Mouse (Mus musculus) lung, postnatal 0 days (tissue): Measurements from ENCODE around the gene Card10. TPM values are rescaled to one million over a fixed set of nuclear protein-coding genes. Genes with fewer than 3 reads are reported as not detected.

Experiments used
- ATAC-seq: fragments of 200-750 bp; cut with Nextera tagmentation; 2 replicates; pipeline ENCODE4 v1.8.0; 2017; ENCODE audit warnings: moderate library complexity
- DNase-seq: peaks from one replicate; pipeline ENCODE4 v3.0.0-alpha.2; 2016; ENCODE audit warnings: low spot score
- H3K27ac ChIP-seq: fragments of 300-500 bp; sonication (generic); 2 replicates; pipeline ENCODE4 v1.5.1; 2014; ENCODE audit warnings: antibody characterized with exemption, mild to moderate bottlenecking, low read length, mixed read lengths
- H3K27me3 ChIP-seq: fragments of 300-500 bp; sonication (generic); replicated peaks from 2 replicates; pipeline ENCODE4 v1.6.1; 2014; ENCODE audit warnings: low read length, mixed read lengths; ENCODE audit not compliant: insufficient read depth
- H3K36me3 ChIP-seq: fragments of 300-500 bp; sonication (generic); 2 replicates; pipeline ENCODE4 v1.6.1; 2014; ENCODE audit warnings: low read length, mixed read lengths; ENCODE audit not compliant: insufficient read depth
- H3K4me1 ChIP-seq: fragments of 300-500 bp; sonication (generic); 2 replicates; pipeline ENCODE4 v1.6.1; 2014; ENCODE audit warnings: antibody characterized with exemption, low read depth, low read length, mixed read lengths; ENCODE audit not compliant: insufficient read depth
- H3K4me2 ChIP-seq: fragments of 300-500 bp; sonication (generic); replicated peaks from 2 replicates; pipeline ENCODE4 v1.6.1; 2014; ENCODE audit warnings: low read depth, mild to moderate bottlenecking, low read length, moderate library complexity, mixed read lengths
- H3K4me3 ChIP-seq: fragments of 300-500 bp; sonication (generic); 2 replicates; pipeline ENCODE4 v1.5.1; 2014; ENCODE audit warnings: low read depth, low read length
- H3K9ac ChIP-seq: fragments of 300-500 bp; sonication (generic); replicated peaks from 2 replicates; pipeline ENCODE4 v1.6.1; 2014; ENCODE audit warnings: low read depth, mild to moderate bottlenecking
- H3K9me3 ChIP-seq: fragments of 300-500 bp; sonication (generic); 2 replicates; pipeline ENCODE4 v1.6.1; 2016; ENCODE audit warnings: low read length, mixed read lengths
- CTCF ChIP-seq: IDR thresholded peaks from 2 replicates; pipeline ENCODE4 v1.5.1; 2016; ENCODE audit warnings: antibody characterized with exemption, mild to moderate bottlenecking
- EP300 ChIP-seq: IDR thresholded peaks from 2 replicates; pipeline ENCODE4 v1.6.1; 2016; ENCODE audit warnings: antibody characterized with exemption, mild to moderate bottlenecking, control low read depth
- WGBS: fragments of 180-500 bp; shearing (Covaris S2); extraction: QIAGEN DNeasy Blood & Tissue Kit; methylation state at CpG from one replicate; pipeline ENCODE4 v1.1.7; 2014; 5-methylcytosine and 5-hydroxymethylcytosine counted together
- polyA plus RNA-seq: library from polyadenylated mRNA; unstranded; fragments of >200 nt; fragmentation: Nextera tagmentation; extraction: Ambion mirVana; gene quantifications from 2 replicates; pipeline ENCODE4 v1.2.1, GENCODE M21; 2015

Card10 gene
- polyA plus RNA-seq, 1 experiment from 2014 or later, result 7.5 TPM

GRCm38 (mm10) chr15:78810146-78810545 lies 7.3 kb upstream of the Card10 start:
- Histone ChIP-seq H3K4me1 (no peaks in the 10 kb centered on the region), H3K27ac (no peak overlapping the region), H3K9me3 (no peaks in the 10 kb centered on the region), H3K9ac (no peak overlapping the region), H3K4me2 (no peak overlapping the region), H3K4me3 (no peak overlapping the region), H3K27me3 (no peaks in the 10 kb centered on the region), H3K36me3 (no peaks in the 10 kb centered on the region)
- ATAC-seq (peak; percentile 20), DNase-seq (no peak)
- no peak for TF ChIP-seq CTCF
- no peak for TF ChIP-seq EP300
- 37% methylated on average over 9 of the region's 9 CpGs for WGBS

GRCm38 (mm10) chr15:78809739-78810138 lies 6.9 kb upstream of the Card10 start:
- H3K36me3 ChIP-seq, result no peaks in the 10 kb centered on the region
- TF ChIP-seq CTCF (no peak), EP300 (no peak)
- H3K4me3 ChIP-seq, result no peak overlapping the region
- no peak overlapping the region for H3K27ac ChIP-seq
- no peak for DNase-seq
- H3K4me2 ChIP-seq, result no peak overlapping the region
- H3K4me1 ChIP-seq, result no peaks in the 10 kb centered on the region
- WGBS, result 35% methylated on average over 9 of the region's 9 CpGs
- no peaks in the 10 kb centered on the region for H3K27me3 ChIP-seq
- ATAC-seq, result peak; percentile 7; the same call in 1 of the 2 replicates
- H3K9me3 ChIP-seq, result no peaks in the 10 kb centered on the region
- H3K9ac ChIP-seq, result no peak overlapping the region

DNA sequence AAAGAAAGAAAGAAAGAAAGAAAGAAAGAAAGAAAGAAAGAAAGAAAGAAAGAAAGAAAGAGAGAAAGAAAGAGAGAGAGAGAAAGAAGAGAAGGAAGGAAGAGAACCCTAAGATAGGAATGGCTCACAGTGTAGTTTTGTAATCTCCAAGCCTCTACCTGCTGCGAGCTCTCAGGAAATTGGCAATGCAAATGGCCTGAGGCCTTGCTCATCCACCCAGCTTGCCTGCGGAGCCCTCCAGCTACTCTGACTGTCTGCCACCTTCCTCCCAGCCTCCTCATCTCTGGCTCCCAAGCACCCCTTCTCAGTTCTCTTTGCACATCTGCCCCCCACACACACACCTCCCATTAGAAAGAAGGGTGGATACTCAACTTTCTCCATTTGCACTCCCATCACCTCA lies 6.1 kb upstream of the Card10 start:
- no peak for TF ChIP-seq CTCF
- no peak for TF ChIP-seq EP300
- Histone ChIP-seq H3K4me2 (no peak overlapping the region), H3K27me3 (no peaks in the 10 kb centered on the region), H3K36me3 (no peaks in the 10 kb centered on the region), H3K9ac (no peak overlapping the region), H3K4me3 (no peak overlapping the region), H3K4me1 (peaks cover 4% of the 10 kb centered on the region; the same call in 1 of the 2 replicates), H3K27ac (no peak overlapping the region), H3K9me3 (no peaks in the 10 kb centered on the region)
- ATAC-seq (no peak), DNase-seq (no peak)
- 88% methylated on average over 2 of the region's 2 CpGs for WGBS

DNA sequence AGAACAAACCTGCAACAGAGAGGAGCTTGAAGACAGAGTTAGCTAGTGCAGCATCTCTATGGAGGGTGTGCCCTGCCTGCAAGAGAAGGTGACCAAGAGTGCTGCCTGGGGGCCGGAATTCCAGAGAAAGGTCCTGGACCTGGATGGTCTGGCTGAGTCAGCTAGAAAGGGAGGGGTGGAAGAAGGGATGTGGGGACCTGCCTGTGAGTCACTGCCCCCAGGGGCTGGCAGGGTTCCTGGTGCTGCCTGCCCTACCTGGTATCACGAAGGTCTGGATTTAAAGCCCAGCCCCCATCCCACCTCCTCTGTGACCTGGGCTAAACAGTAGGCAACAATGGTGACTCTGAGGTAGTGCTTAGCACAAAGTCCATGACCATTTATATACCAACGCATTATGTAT lies 4.3 kb upstream of the Card10 start:
- WGBS, result 70% methylated on average over 3 of the region's 3 CpGs
- H3K27me3 ChIP-seq, result no peaks in the 10 kb centered on the region
- no peak overlapping the region for H3K4me2 ChIP-seq
- TF ChIP-seq EP300, result no peak
- no peak for TF ChIP-seq CTCF
- no peak for ATAC-seq
- peaks cover 6% of the 10 kb centered on the region; the same call in 1 of the 2 replicates for H3K4me1 ChIP-seq
- no peak overlapping the region for H3K4me3 ChIP-seq
- no peak for DNase-seq
- no peak overlapping the region for H3K9ac ChIP-seq
- no peaks in the 10 kb centered on the region for H3K9me3 ChIP-seq
- H3K36me3 ChIP-seq, result no peaks in the 10 kb centered on the region
- H3K27ac ChIP-seq, result no peak overlapping the region

- no peak overlapping the region for H3K27ac ChIP-seq
Observed at GRCm38 (mm10) chr15:78806614-78807013, 3.8 kb upstream of the Card10 start.

GRCm38 (mm10) chr15:78805351-78805750 lies 2.5 kb upstream of the Card10 start:
- DNase-seq, result no peak
- no peaks in the 10 kb centered on the region for H3K36me3 ChIP-seq
- H3K9me3 ChIP-seq, result no peaks in the 10 kb centered on the region
- ATAC-seq, result no peak
- H3K4me3 ChIP-seq, result no peak overlapping the region
- TF ChIP-seq EP300 (no peak), CTCF (no peak)
- WGBS, result 77% methylated on average over 2 of the region's 2 CpGs
- H3K9ac ChIP-seq, result no peak overlapping the region
- no peaks in the 10 kb centered on the region for H3K27me3 ChIP-seq
- peaks cover 11% of the 10 kb centered on the region for H3K4me1 ChIP-seq
- no peak overlapping the region for H3K4me2 ChIP-seq
- H3K27ac ChIP-seq, result no peak overlapping the region

More at GRCm38 (mm10) chr15:78806614-78807013, 3.8 kb upstream of the Card10 start:
- TF ChIP-seq CTCF, result no peak
- TF ChIP-seq EP300, result no peak
- DNase-seq, result no peak
- Histone ChIP-seq H3K27me3 (no peaks in the 10 kb centered on the region), H3K4me2 (no peak overlapping the region), H3K9ac (no peak overlapping the region), H3K36me3 (no peaks in the 10 kb centered on the region), H3K4me3 (no peak overlapping the region), H3K9me3 (no peaks in the 10 kb centered on the region), H3K4me1 (peaks cover 7% of the 10 kb centered on the region; the same call in 1 of the 2 replicates)
- 26% methylated on average over 2 of the region's 2 CpGs for whole genome bisulfite sequencing
- no peak for ATAC-seq

DNA sequence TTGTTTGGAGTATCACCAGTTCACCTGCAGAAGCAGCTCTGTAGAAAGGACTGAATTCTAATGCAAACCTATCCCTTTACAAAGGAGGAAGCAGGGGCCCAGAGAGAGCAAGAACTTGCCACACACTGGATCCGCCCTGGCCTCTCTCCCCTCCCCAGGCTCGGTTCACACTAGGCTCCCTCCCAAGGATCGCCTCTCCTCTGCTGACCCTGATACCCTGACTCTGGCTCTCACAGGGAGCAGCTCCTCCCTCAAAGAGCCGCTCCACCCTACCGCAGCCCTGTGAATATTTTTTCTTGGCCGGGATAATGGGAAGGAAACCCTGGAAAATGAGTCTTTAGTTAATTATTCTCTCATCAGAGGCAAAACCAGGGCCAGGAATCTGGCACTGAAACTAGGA lies 1.5 kb upstream of the Card10 start:
- peak; percentile 56 for DNase-seq
- Histone ChIP-seq H3K27ac (peak overlapping the region; percentile 90), H3K4me2 (no peak overlapping the region), H3K9me3 (no peaks in the 10 kb centered on the region), H3K4me3 (no peak overlapping the region), H3K9ac (no peak overlapping the region), H3K27me3 (no peaks in the 10 kb centered on the region), H3K36me3 (no peaks in the 10 kb centered on the region), H3K4me1 (peaks cover 11% of the 10 kb centered on the region)
- TF ChIP-seq EP300 (no peak), CTCF (no peak)
- WGBS, result 17% methylated on average over 6 of the region's 6 CpGs
- no peak for ATAC-seq
